Mouse (Mus musculus): ENCODE data around the gene Vcl.

The Vcl gene

DNA sequence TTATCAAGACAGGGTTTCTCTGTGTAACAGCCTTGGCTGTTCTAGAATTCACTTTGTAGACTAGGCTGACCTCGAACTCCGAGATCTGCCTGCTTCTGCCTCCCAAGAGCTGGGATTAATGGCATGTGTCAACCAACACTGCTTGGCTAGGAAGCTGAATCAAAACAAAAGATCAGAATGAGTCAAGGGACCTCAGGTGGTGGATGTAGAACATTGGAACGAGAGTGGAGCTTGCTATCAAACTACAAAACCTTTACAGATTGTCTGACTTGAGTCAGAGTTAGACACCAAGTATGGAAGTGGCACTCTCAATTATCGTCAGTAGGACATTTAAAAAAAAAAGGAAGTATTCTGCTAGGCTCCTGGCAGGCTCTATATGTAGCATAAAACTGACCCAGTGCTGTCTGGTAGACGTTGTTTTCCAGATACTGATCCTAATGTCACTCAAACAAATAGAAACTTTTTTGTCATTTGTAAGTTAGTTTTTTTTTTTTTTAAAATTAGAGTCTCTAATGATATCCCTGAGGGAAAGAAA is 84.7 kb downstream of the Vcl start:
- DNase-seq (ENCODE audit: low read depth, low spot score), result no peak

- no peak for DNase-seq (ENCODE audit: low read depth, low spot score)
Measured at GRCm38 (mm10) chr14:21017871-21018270, 88.7 kb downstream of the Vcl start.

GRCm38 (mm10) chr14:21018977-21019376 is 89.8 kb downstream of the Vcl start:
- DNase-seq (ENCODE audit: low read depth, low spot score), result no peak

GRCm38 (mm10) chr14:21020435-21020834 is 91.2 kb downstream of the Vcl start:
- DNase-seq (ENCODE audit: low read depth, low spot score), result no peak

- DNase-seq (ENCODE audit: low read depth, low spot score), result no peak
Measured at GRCm38 (mm10) chr14:21027542-21027941, 98.3 kb downstream of the Vcl start.

- DNase-seq (ENCODE audit: low read depth, low spot score), result no peak
Measured at GRCm38 (mm10) chr14:21029025-21029659, 99.9 kb downstream of the Vcl start.

DNA sequence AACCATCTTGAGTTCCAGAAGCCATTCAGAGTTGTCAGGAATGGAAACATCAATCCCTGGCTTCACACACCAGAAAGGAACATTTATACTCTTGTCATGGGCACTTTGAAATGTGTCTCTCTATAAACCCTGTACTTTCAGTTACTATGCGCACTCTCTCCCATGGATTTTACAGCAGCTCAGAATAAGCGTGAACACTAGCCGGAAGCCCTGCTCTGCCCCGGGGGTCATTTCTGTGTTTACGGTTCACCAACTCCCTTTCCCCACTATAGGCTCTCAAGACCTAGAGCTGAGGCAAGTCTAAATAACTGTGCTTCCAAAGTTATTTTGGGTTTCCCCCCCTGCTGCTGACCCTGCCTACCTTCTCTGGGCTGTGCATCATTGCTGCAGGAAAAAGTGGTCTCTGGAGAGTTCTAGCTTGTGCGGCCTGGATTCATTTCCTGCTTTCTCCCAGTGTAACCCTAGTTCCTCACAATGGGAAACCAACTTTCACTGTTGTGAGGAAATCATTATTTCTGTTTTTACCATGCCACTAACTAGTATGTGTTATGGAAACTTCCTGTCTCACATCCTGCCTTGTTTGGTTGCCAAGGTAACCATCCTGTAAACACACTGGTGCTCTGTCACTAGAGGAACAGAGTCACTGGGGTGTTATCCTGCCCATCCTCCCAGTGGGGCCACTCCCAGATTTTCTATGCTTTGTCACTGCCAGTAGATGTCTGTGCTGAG is 102.7 kb downstream of the Vcl start:
- DNase-seq (ENCODE audit: low read depth, low spot score), result no peak

DNA sequence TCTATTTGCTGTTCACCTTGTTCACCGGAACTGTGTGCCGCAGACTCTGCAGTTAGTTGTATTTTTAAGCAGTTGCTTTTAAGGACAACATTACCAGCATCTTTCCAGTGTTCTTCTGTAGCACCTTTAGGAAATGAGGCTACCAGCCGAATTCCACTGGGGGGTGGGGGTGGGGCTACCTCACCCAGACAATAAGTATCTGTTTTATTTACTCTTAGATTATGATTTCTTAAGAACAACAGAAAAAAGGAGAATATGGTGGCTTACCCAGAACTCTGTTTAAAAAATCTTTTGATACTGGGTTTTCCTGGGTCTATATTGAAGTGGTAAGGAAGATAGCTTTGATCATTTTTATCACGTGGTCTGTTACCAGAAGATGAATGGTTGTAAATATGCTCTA is 105.1 kb downstream of the Vcl start:
- DNase-seq (ENCODE audit: low read depth, low spot score), result no peak

DNA sequence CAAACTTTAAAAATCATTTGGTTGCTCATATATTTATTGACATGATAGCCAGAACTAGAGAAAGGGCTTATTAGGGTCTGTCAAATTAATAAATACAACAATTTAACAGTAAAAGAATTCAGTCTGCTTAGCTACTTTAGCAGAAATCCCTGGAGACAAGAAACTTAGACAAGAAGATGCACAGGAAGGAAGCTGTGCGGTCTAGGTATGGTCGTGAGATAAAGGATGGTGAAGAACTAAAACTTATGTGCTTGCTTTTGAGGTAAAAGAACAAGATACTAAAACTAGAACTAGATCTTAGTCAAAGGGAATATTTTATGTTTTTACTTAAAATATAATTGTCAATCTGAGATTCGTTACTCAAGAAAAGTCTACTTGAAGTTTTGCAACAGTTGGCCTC is 105.6 kb downstream of the Vcl start:
- DNase-seq (ENCODE audit: low read depth, low spot score), result no peak

- no peak for DNase-seq (ENCODE audit: low read depth, low spot score)
Measured at GRCm38 (mm10) chr14:21039077-21039476, 109.9 kb downstream of the Vcl start.

- DNase-seq (ENCODE audit: low read depth, low spot score), result no peak
Measured at GRCm38 (mm10) chr14:21039623-21040022, 110.4 kb downstream of the Vcl start.

- no peak for DNase-seq (ENCODE audit: low read depth, low spot score)
Measured at GRCm38 (mm10) chr14:21047840-21048239, 118.6 kb downstream of the Vcl start.

DNA sequence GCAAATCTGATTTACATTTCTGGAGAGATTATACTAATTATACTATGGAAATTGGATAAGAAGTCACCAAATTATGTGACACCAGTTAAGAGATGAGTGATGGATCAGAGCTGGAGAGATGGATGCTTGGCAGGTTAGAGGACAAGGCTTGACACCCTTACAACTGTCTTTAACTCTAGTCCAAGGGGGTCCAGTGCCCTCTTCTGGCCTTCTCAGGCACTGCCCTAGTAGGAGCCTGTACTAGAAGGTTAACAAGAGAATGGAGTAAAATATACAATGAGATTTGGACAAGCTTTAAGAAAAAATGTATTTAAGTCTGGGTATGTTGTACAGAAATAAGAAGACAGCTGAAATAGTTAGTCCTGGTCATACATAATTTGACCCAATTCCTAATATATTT is 119.7 kb downstream of the Vcl start:
- no peak for DNase-seq (ENCODE audit: low read depth, low spot score)

- no peak for DNase-seq (ENCODE audit: low read depth, low spot score)
Measured at GRCm38 (mm10) chr14:21050734-21051133, 121.5 kb downstream of the Vcl start.

GRCm38 (mm10) chr14:21051380-21052111 is 122.3 kb downstream of the Vcl start:
- no peak for DNase-seq (ENCODE audit: low read depth, low spot score)

DNA sequence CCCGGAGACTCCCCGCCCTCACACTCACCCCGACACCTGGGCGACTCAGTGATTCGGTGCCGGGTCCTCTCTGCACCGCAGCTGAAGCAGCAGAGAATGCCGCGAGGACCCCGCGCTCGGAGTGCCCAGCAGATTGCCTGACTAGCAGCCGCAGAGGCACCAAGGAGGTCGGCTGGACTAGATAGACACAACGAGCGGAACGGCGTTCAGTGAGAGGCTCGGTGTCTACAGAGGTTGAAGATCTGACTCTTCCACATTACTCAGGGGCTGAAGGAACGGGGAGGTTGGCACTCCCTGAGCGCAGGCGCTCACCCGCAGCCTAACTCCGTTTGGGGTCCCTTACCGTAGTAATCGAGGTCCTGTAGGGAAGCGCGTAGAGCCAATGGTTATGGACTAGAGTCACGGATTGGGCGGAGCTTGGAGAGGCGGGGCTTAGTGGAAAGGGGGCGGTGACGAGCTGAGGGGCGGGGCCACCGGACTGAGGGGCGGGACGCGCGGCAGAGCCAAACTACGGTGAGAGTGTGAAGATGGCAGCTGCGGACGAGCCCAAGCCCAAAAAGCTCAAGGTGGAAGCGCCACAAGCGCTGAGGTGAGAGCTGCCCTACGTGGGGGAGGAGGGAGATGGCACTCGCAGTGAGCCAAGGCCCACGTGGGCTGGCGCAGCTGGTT is 123.0 kb downstream of the Vcl start, which contains the start of the genes Ap3m1 and Adk:
Gene Ap3m1, minus strand, starts transcription at position 397 of the 669 bp plus-strand sequence.
Gene Adk, plus strand, starts transcription at position 463 of the 669 bp plus-strand sequence.
- DNase-seq (ENCODE audit: low read depth, low spot score), result peak; percentile 86

- peak; percentile 80 for DNase-seq (ENCODE audit: low read depth, low spot score)
Measured at GRCm38 (mm10) chr14:21052781-21053130, 123.6 kb downstream of the Vcl start.

DNA sequence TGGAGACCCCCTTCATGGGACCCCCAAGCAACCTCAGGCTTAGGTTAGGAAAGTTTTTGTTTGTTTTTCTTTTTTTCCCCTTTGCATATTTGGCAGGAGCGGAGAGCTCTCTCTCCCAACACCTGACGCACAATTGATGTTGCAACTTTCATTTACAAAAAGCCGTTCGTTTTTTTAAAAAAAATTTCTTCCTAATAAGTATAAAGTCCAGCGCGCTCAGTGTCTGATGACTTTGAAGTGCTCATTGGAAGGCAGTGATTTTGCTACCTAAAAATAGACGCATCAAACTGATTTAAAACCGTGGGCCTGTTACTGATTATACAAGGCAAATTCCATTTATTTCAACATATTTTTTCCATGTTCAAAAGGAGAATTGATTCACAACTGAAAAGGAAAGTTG is 124.0 kb downstream of the Vcl start:
- DNase-seq (ENCODE audit: low read depth, low spot score), result no peak

DNA sequence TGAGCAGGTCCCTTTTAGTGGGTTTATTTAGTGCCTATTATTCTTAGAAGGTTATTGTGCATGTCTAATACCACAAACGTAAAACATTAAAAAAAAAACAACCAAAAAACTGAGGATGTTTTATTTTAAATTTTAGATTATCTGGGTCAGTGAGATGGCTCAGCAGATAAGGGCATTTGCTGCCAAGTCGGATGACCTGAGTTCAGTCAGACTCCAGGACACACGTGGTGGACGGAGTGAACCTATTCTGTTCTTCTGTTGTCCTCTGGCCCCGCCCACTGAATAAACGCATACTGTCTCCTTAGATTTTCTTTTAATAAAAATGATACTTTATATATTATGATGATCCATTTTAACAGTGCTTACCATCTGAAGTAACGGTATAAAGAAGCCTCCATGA is 124.4 kb downstream of the Vcl start:
- no peak for DNase-seq (ENCODE audit: low read depth, low spot score)

DNA sequence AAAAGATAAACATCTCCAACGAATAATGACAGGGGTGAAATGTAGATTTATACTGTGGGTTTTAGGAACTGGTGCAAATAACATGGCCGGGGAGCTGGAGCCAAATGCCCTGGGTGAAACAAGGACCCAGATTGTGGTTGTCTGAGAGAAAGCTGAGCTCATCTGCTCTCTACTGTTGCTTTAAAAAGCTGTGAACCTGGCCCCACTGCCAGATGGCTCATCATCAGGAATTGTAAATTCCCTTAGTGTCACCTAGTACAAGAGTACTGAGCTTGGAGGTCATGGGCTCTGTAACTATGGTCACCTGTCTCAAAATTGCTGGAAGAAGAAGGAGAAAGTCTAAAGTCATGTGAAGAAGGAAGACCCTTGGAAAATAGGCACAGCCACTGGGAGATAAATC is 129.8 kb downstream of the Vcl start:
- no peak for DNase-seq (ENCODE audit: low read depth, low spot score)

- no peak for DNase-seq (ENCODE audit: low read depth, low spot score)
Measured at GRCm38 (mm10) chr14:21062766-21063513, 133.7 kb downstream of the Vcl start.
